Mouse (Mus musculus) cortical plate, adult 2 months (tissue): ENCODE data around the gene Yeats4.
A peak's percentile ranks its signal among the peaks of the same experiment; 100 is the strongest.

Source experiments
- CTCF ChIP-seq: fragments of 200-500 bp; IDR thresholded peaks from 2 replicates; pipeline ENCODE4 v1.5.1; 2011; ENCODE audit warnings: mild to moderate bottlenecking, control low read depth, low read length; ENCODE audit not compliant: insufficient read depth; ENCODE audit errors: extremely low read depth
- POLR2A ChIP-seq: fragments of 200-500 bp; IDR thresholded peaks from 2 replicates; pipeline ENCODE4 v1.6.1; 2011; ENCODE audit warnings: mild to moderate bottlenecking, low read length, control low read depth; ENCODE audit not compliant: insufficient read depth; ENCODE audit errors: extremely low read depth

GRCm38 (mm10) chr10:117209469-117209938 lies 14.8 kb downstream of the Yeats4 start:
- TF ChIP-seq CTCF (peak; percentile 61), POLR2A (no peak)
